Comparison of ENCODE assay signal across 7 mouse cellular contexts in genomic region chrX:8893182-8893651, GRCm38 (mm10). TPM values are rescaled to one million over a fixed set of nuclear protein-coding genes. Genes with fewer than 3 reads are reported as not detected.
A peak's percentile ranks its signal among the peaks of the same experiment; 100 is the strongest.
DNase-seq lines count a peak whose midpoint lies in the region; ATAC-seq and TF ChIP-seq lines count a peak whose summit lies in the region.

No protein-coding gene starts in this region.

- H3K9me3 ChIP-seq in intestine, embryonic 14.5 days (ENCODE audit: control insufficient read depth, low read length), result no peaks in the 10 kb centered on the region
- no peaks in the 10 kb centered on the region for H3K9me3 ChIP-seq in lung, embryonic 16.5 days (ENCODE audit: control insufficient read depth, low read length)
- H3K9me3 ChIP-seq in stomach, embryonic 15.5 days, result no peaks in the 10 kb centered on the region

- no peaks in the 10 kb centered on the region for H3K36me3 ChIP-seq in spleen, adult 2 months (ENCODE audit: control insufficient read depth, insufficient read depth, low read length)
- H3K36me3 ChIP-seq in intestine, embryonic 14.5 days (ENCODE audit: control insufficient read depth, insufficient read depth, low read length), result no peaks in the 10 kb centered on the region
- H3K36me3 ChIP-seq in lung, embryonic 16.5 days (ENCODE audit: control insufficient read depth, insufficient read depth, low read length), result no peaks in the 10 kb centered on the region
- H3K36me3 ChIP-seq in stomach, embryonic 15.5 days, result no peaks in the 10 kb centered on the region

- peak overlapping the region; percentile 50; the same call in 1 of the 2 replicates for H3K4me3 ChIP-seq in spleen, adult 2 months (ENCODE audit: extremely low read depth, insufficient read depth, insufficient read length)
- peak overlapping the region; percentile 69 for H3K4me3 ChIP-seq in embryonic fibroblast, embryonic 13.5 days (ENCODE audit: insufficient read depth, low read length)
- peak overlapping the region; percentile 49 for H3K4me3 ChIP-seq in intestine, embryonic 14.5 days (ENCODE audit: low read depth, low read length)
- H3K4me3 ChIP-seq in lung, embryonic 16.5 days (ENCODE audit: low read length), result peak overlapping the region; percentile 60
- peak overlapping the region; percentile 56 for H3K4me3 ChIP-seq in stomach, embryonic 15.5 days (replicated peaks)

- peak; percentile 76 for ATAC-seq in intestine, embryonic 14.5 days (replicated peaks; ENCODE audit: low FRiP score, low TSS enrichment, low read depth)
- peak; percentile 68 for ATAC-seq in lung, embryonic 16.5 days (ENCODE audit: low read depth)
- peak; percentile 53; the same call in 1 of the 2 replicates for ATAC-seq in stomach, embryonic 15.5 days (ENCODE audit: insufficient read depth, low FRiP score, low read depth)

- H3K9ac ChIP-seq in intestine, embryonic 14.5 days (ENCODE audit: low read length), result peak overlapping the region; percentile 65
- peak overlapping the region; percentile 75 for H3K9ac ChIP-seq in lung, embryonic 16.5 days (ENCODE audit: low read length)
- peak overlapping the region; percentile 44 for H3K9ac ChIP-seq in stomach, embryonic 15.5 days

- TF ChIP-seq CTCF in spleen, adult 2 months (IDR thresholded peaks at IDR 0.05; ENCODE audit: extremely low read depth, insufficient read depth, insufficient read length, insufficient replicate concordance), result no peak
- TF ChIP-seq CTCF in brain, embryonic 14.5 days (IDR thresholded peaks at IDR 0.05; ENCODE audit: borderline replicate concordance, extremely low read depth, insufficient read depth, insufficient read length), result no peak
- no peak for TF ChIP-seq CTCF in embryonic fibroblast, embryonic 13.5 days (IDR thresholded peaks at IDR 0.05; ENCODE audit: borderline replicate concordance, insufficient read depth, low read length)

- no peak overlapping the region for H3K27ac ChIP-seq in spleen, adult 2 months (ENCODE audit: insufficient read depth, low read length)
- no peak overlapping the region for H3K27ac ChIP-seq in embryonic fibroblast, embryonic 13.5 days (ENCODE audit: insufficient read depth, low read length)
- H3K27ac ChIP-seq in intestine, embryonic 14.5 days (ENCODE audit: low read depth), result peak overlapping the region; percentile 82
- H3K27ac ChIP-seq in lung, embryonic 16.5 days (ENCODE audit: low read length), result peak overlapping the region; percentile 83
- peak overlapping the region; percentile 85 for H3K27ac ChIP-seq in stomach, embryonic 15.5 days

- WGBS in spleen, adult 2 months, result 35% methylated on average over 42 of the region's 42 CpGs
- WGBS in intestine, embryonic 14.5 days, result 11% methylated on average over 27 of the region's 42 CpGs
- 18% methylated on average over 22 of the region's 42 CpGs for WGBS in lung, embryonic 16.5 days
- 16% methylated on average over 17 of the region's 42 CpGs for WGBS in stomach, embryonic 15.5 days

- no peak for TF ChIP-seq POLR2A in spleen, adult 2 months (IDR thresholded peaks at IDR 0.05; ENCODE audit: low read depth, low read length)
- TF ChIP-seq POLR2A in brain, embryonic 14.5 days (IDR thresholded peaks at IDR 0.05; ENCODE audit: borderline replicate concordance, extremely low read depth, insufficient read depth, insufficient read length, poor library complexity, severe bottlenecking), result no peak
- TF ChIP-seq POLR2A in embryonic fibroblast, embryonic 13.5 days (IDR thresholded peaks at IDR 0.05; ENCODE audit: low read depth, low read length), result no peak

- H3K4me1 ChIP-seq in spleen, adult 2 months (ENCODE audit: control insufficient read depth, insufficient read depth, insufficient read length), result no peaks in the 10 kb centered on the region; the same call in 1 of the 2 replicates
- no peaks in the 10 kb centered on the region for H3K4me1 ChIP-seq in embryonic fibroblast, embryonic 13.5 days (ENCODE audit: control insufficient read depth, insufficient read depth, low read length)
- no peaks in the 10 kb centered on the region for H3K4me1 ChIP-seq in intestine, embryonic 14.5 days (replicated peaks; ENCODE audit: control insufficient read depth, insufficient read depth, low read length)
- H3K4me1 ChIP-seq in lung, embryonic 16.5 days (replicated peaks; ENCODE audit: control insufficient read depth, insufficient read depth, low read length), result 0 out of 2 replicates have a peak, but pooled peaks cover 3% of the 10 kb centered on the region
- no peaks in the 10 kb centered on the region for H3K4me1 ChIP-seq in stomach, embryonic 15.5 days

- peak overlapping the region; percentile 57 for H3K4me2 ChIP-seq in intestine, embryonic 14.5 days (ENCODE audit: low read length)
- peak overlapping the region; percentile 71 for H3K4me2 ChIP-seq in lung, embryonic 16.5 days (ENCODE audit: low read depth, low read length)
- H3K4me2 ChIP-seq in stomach, embryonic 15.5 days, result peak overlapping the region; percentile 75

- no peaks in the 10 kb centered on the region for H3K27me3 ChIP-seq in spleen, adult 2 months (ENCODE audit: control insufficient read depth, insufficient read depth, low read length)
- H3K27me3 ChIP-seq in intestine, embryonic 14.5 days (replicated peaks; ENCODE audit: control insufficient read depth, insufficient read depth, low read length), result no peaks in the 10 kb centered on the region
- no peaks in the 10 kb centered on the region for H3K27me3 ChIP-seq in lung, embryonic 16.5 days (ENCODE audit: control insufficient read depth, insufficient read depth, low read depth, low read length)
- H3K27me3 ChIP-seq in stomach, embryonic 15.5 days (replicated peaks), result no peaks in the 10 kb centered on the region

- DNase-seq in spleen, adult 2 months (ENCODE audit: low read depth in 1 of 2, low spot score in 2 of 2), result peak in 1 of 2 experiments; percentile 2
- no peak for DNase-seq in spleen, postnatal 14 days (ENCODE audit: low spot score in 2 of 2)
- DNase-seq in brain, embryonic 14.5 days (ENCODE audit: low read depth), result peak; percentile 40
- DNase-seq in intestine, embryonic 14.5 days (ENCODE audit: low spot score), result peak; percentile 65

RNA-seq across cellular contexts. Expression of gene B630019K06Rik, which starts 1.0 kb away (rescaled TPM):
- 0.99 and 1.5 TPM in 2 replicates for polyA plus RNA-seq in spleen, adult 2 months (2012; rRNA removed)
- 38.1 and 47.0 TPM in 2 replicates for polyA plus RNA-seq in brain, embryonic 14.5 days (2012; rRNA removed)
- 2.7 and 4.3 TPM in 2 replicates for polyA plus RNA-seq in embryonic fibroblast, embryonic 13.5 days (2011; ENCODE audit: insufficient read length, low read depth, missing spikeins)
- 3.8 and 4.1 TPM in 2 replicates for polyA plus RNA-seq in intestine, embryonic 14.5 days (2014; fragmentation: Nextera tagmentation; extraction: Ambion mirVana)
- polyA plus RNA-seq in lung, embryonic 16.5 days (2015; fragmentation: Nextera tagmentation; extraction: Ambion mirVana), result 3.1 and 3.5 TPM in 2 replicates
- polyA plus RNA-seq in stomach, embryonic 15.5 days (2015; fragmentation: Nextera tagmentation; extraction: Ambion mirVana), result 3.9 and 4.1 TPM in 2 replicates

RNA-seq across cellular contexts. Expression of gene Gm5751, which starts 19.2 kb away (rescaled TPM):
- not detected in 2 replicates for polyA plus RNA-seq in spleen, adult 2 months (2012; rRNA removed)
- not detected in 2 replicates for polyA plus RNA-seq in brain, embryonic 14.5 days (2012; rRNA removed)
- polyA plus RNA-seq in embryonic fibroblast, embryonic 13.5 days (2011; ENCODE audit: insufficient read length, low read depth, missing spikeins), result not detected in 2 replicates
- not detected in 2 replicates for polyA plus RNA-seq in intestine, embryonic 14.5 days (2014; fragmentation: Nextera tagmentation; extraction: Ambion mirVana)
- not detected in 2 replicates for polyA plus RNA-seq in lung, embryonic 16.5 days (2015; fragmentation: Nextera tagmentation; extraction: Ambion mirVana)
- polyA plus RNA-seq in stomach, embryonic 15.5 days (2015; fragmentation: Nextera tagmentation; extraction: Ambion mirVana), result not detected in 2 replicates

RNA-seq across cellular contexts. Expression of gene Gm6592, which starts 49.4 kb away (rescaled TPM):
- not detected in 2 replicates for polyA plus RNA-seq in spleen, adult 2 months (2012; rRNA removed)
- not detected in 2 replicates for polyA plus RNA-seq in brain, embryonic 14.5 days (2012; rRNA removed)
- polyA plus RNA-seq in embryonic fibroblast, embryonic 13.5 days (2011; ENCODE audit: insufficient read length, low read depth, missing spikeins), result not detected in 2 replicates
- not detected in 2 replicates for polyA plus RNA-seq in intestine, embryonic 14.5 days (2014; fragmentation: Nextera tagmentation; extraction: Ambion mirVana)
- not detected in 2 replicates for polyA plus RNA-seq in lung, embryonic 16.5 days (2015; fragmentation: Nextera tagmentation; extraction: Ambion mirVana)
- not detected in 2 replicates for polyA plus RNA-seq in stomach, embryonic 15.5 days (2015; fragmentation: Nextera tagmentation; extraction: Ambion mirVana)

Comparison
In these comparisons a context has a peak if more than half of its experiments do, and no peak if none do; other contexts are left out.
1. DNase-seq: peak in brain, embryonic 14.5 days (single experiment) and intestine, embryonic 14.5 days (single experiment); none in spleen, postnatal 14 days (0 of 2).
2. H3K27ac ChIP-seq: peak in intestine, embryonic 14.5 days (single experiment), lung, embryonic 16.5 days (single experiment) and stomach, embryonic 15.5 days (single experiment); none in spleen, adult 2 months (single experiment) and embryonic fibroblast, embryonic 13.5 days (single experiment).
3. Peak in every context shown above with its lines, with median percentiles within 50 percentile points of each other: H3K4me3 ChIP-seq, ATAC-seq, H3K4me2 ChIP-seq and H3K9ac ChIP-seq.